Mouse (Mus musculus) ovary, adult 10 weeks (tissue): ENCODE results near the gene Vmn1r130. TPM values are rescaled to one million over a fixed set of nuclear protein-coding genes. Genes with fewer than 3 reads are reported as not detected.

Experiments
- polyA plus RNA-seq: library from polyadenylated mRNA; stranded (reverse); fragments of 350-450 nt; fragmentation: Illumina TruSeq; extraction: RNeasy Lipid Tissue Mini Kit (QIAGEN cat#74804); gene quantifications from one replicate; pipeline ENCODE4 v1.2.3, GENCODE M21; 2014

Gene Vmn1r130
- polyA plus RNA-seq: not detected

GRCm38 (mm10) chr7:21511480-21511879 lies at the start of gene Vmn1r130:
Gene Vmn1r130, plus strand, starts transcription at chr7:21511780.

GRCm38 (mm10) chr7:21545990-21546389 lies 34.4 kb downstream of the Vmn1r130 start, which contains the start of gene Vmn1r131:
Gene Vmn1r131, minus strand, starts transcription at chr7:21546090.

Other genes with a start within 250 kb of the Vmn1r130 start
- not detected for gene Vmn1r125, start 239.6 kb upstream of the Vmn1r130 start, polyA plus RNA-seq
- gene Vmn1r126, start 210.3 kb upstream of the Vmn1r130 start, polyA plus RNA-seq: not detected
- not detected for gene Vmn1r127, start 191.9 kb upstream of the Vmn1r130 start, polyA plus RNA-seq
- gene Vmn1r128, start 162.4 kb upstream of the Vmn1r130 start, polyA plus RNA-seq: not detected
- not detected for gene Vmn1r129, start 150.5 kb upstream of the Vmn1r130 start, polyA plus RNA-seq
- gene Gm6882, start 79.0 kb upstream of the Vmn1r130 start, polyA plus RNA-seq: not detected
- gene Vmn1r131, start 34.3 kb downstream of the Vmn1r130 start, polyA plus RNA-seq: not detected
- not detected for gene Vmn1r132, start 102.3 kb downstream of the Vmn1r130 start, polyA plus RNA-seq
- gene Gm4175, start 249.7 kb downstream of the Vmn1r130 start, polyA plus RNA-seq: not detected